Mouse (Mus musculus): ENCODE data around the gene Slc16a2. TPM values are rescaled to one million over a fixed set of nuclear protein-coding genes. Genes with fewer than 3 reads are reported as not detected.

The Slc16a2 gene
- polyA plus RNA-seq, 1 experiment from 2014 or later = 22.7 TPM

DNA sequence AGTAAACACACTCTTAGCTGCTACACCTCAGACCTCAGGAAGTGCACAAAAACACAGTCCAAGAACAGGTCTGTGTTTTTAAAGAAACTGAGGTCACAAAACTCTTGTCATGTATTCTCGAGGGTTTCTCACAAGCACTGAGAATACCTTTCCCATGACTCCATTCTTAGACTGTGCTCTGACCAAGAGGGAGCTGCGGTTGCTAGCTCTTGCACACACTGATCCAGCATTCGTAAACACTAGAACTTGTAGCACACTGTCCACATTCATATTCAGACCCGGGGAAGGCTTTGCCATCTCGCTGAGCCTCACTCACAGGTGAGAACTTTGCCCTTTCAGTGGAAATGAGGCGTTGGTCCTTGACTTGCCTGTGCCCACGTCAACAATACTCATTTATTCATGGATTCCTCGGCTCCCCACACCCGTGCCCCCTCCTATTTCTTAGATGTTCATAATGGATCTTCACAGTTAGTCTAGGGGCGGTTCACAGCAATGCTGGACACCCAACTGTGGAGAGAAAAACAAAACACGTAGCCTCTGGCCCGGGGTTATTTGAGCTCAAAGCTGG, 102.1 kb downstream of the Slc16a2 start:
- no peak overlapping the region for H3K27ac ChIP-seq (replicated peaks; ENCODE audit: low read depth, low read length)
- H3K4me3 ChIP-seq (ENCODE audit: low read depth, low read length) = no peak overlapping the region
- H3K4me2 ChIP-seq (ENCODE audit: low read depth, severe bottlenecking) = no peak overlapping the region; the same call in 1 of the 2 replicates
- no peak overlapping the region for H3K9ac ChIP-seq (ENCODE audit: low read length)
- H3K27me3 ChIP-seq (ENCODE audit: control insufficient read depth, insufficient read depth, low read length) = 0 out of 2 replicates have a peak, but pooled peaks cover 5% of the 10 kb centered on the region
- no peaks in the 10 kb centered on the region for H3K36me3 ChIP-seq (ENCODE audit: control insufficient read depth, insufficient read depth, low read length)
- H3K4me1 ChIP-seq (ENCODE audit: control insufficient read depth, insufficient read depth, low read length) = no peaks in the 10 kb centered on the region; the same call in 1 of the 2 replicates
- DNase-seq (ENCODE audit: low spot score) = no peak
- 51% methylated on average over 12 of the region's 12 CpGs for WGBS
- H3K9me3 ChIP-seq (ENCODE audit: control insufficient read depth, low read length) = no peaks in the 10 kb centered on the region
- ATAC-seq (ENCODE audit: insufficient number of reproducible peaks, low FRiP score, low TSS enrichment, low read depth) = no peak

DNA sequence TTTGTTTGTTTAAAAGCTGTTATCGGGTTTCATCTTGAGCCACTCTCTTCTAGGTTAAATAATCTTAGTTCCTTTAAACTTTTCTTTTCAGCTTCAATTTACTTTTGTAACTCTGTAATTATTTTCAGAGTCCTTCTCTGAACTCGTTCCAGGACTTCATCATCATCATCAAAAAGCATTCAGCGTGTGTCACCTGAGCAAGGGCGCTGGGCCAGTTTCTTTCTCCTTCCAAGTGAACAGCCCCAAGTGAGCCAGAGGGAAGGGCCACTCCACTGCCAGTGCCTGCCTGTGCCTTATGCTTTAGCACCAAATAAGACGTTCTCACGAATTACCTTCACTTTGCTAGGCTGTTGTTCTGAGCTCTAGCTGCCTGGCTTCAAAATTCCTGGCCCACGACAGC, 108.9 kb downstream of the Slc16a2 start:
- 69% methylated on average over 7 of the region's 7 CpGs for WGBS
- ATAC-seq (ENCODE audit: insufficient number of reproducible peaks, low FRiP score, low TSS enrichment, low read depth) = no peak

DNA sequence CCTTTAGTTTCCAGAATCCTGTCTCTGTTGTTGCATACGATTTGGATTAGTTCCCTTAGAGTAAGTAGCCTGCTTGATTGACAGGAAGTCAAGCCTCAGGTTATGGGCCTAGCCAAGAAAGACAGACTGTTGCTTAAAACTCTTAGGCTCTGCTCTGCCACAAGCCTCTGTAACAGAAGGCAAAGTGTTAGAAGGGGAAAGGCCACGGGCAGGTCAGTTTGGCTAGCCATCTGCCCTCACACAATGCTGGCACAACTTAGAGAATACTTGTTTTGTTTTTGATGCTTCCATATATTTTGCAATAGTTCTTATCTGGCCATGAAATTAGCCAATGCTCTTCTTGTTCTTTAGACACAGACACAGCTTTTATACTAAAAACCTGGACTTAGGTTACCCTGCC, 112.1 kb downstream of the Slc16a2 start:
- Histone ChIP-seq H3K36me3 (ENCODE audit: control insufficient read depth, insufficient read depth, low read length) (no peaks in the 10 kb centered on the region), H3K9ac (ENCODE audit: low read length) (no peak overlapping the region), H3K9me3 (ENCODE audit: control insufficient read depth, low read length) (no peaks in the 10 kb centered on the region), H3K27me3 (ENCODE audit: control insufficient read depth, insufficient read depth, low read length) (peaks cover 28% of the 10 kb centered on the region; the same call in 1 of the 2 replicates), H3K27ac (replicated peaks; ENCODE audit: low read depth, low read length) (no peak overlapping the region), H3K4me1 (ENCODE audit: control insufficient read depth, insufficient read depth, low read length) (0 out of 2 replicates have a peak, but pooled peaks cover 5% of the 10 kb centered on the region), H3K4me2 (ENCODE audit: low read depth, severe bottlenecking) (no peak overlapping the region), H3K4me3 (ENCODE audit: low read depth, low read length) (no peak overlapping the region)
- 58% methylated on average over 2 of the region's 2 CpGs for WGBS
- DNase-seq (ENCODE audit: low spot score) = no peak
- ATAC-seq (ENCODE audit: insufficient number of reproducible peaks, low FRiP score, low TSS enrichment, low read depth) = no peak

More for the DNA sequence above, 108.9 kb downstream of the Slc16a2 start:
- H3K4me3 ChIP-seq (ENCODE audit: low read depth, low read length) = no peak overlapping the region
- H3K36me3 ChIP-seq (ENCODE audit: control insufficient read depth, insufficient read depth, low read length) = no peaks in the 10 kb centered on the region
- DNase-seq (ENCODE audit: low spot score) = no peak
- H3K27me3 ChIP-seq (ENCODE audit: control insufficient read depth, insufficient read depth, low read length) = peaks cover 18% of the 10 kb centered on the region; the same call in 1 of the 2 replicates
- no peak overlapping the region for H3K4me2 ChIP-seq (ENCODE audit: low read depth, severe bottlenecking)
- H3K27ac ChIP-seq (replicated peaks; ENCODE audit: low read depth, low read length) = no peak overlapping the region
- H3K9me3 ChIP-seq (ENCODE audit: control insufficient read depth, low read length) = no peaks in the 10 kb centered on the region
- H3K9ac ChIP-seq (ENCODE audit: low read length) = no peak overlapping the region
- H3K4me1 ChIP-seq (ENCODE audit: control insufficient read depth, insufficient read depth, low read length) = 0 out of 2 replicates have a peak, but pooled peaks cover 5% of the 10 kb centered on the region

DNA sequence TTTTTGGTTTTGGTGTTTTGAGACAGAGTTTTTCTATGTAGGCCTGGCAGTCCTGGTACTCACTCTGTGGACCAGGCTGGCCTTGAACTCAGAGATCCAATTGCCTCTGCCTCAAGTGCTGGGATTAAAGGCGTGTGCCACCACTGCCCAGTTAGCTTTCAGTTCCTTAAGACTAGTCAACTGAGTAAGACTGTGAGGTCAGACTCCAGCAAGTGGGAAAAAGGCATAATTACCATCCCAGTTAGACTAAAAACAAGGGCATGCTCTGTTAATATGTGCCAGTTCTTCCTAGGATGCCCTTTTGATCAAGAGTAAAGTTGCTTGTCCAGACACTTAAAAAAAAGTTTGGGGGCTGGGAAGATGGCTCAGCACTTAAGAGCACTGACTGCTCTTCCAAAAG, 113.2 kb downstream of the Slc16a2 start:
- ATAC-seq (ENCODE audit: insufficient number of reproducible peaks, low FRiP score, low TSS enrichment, low read depth) = no peak
- H3K27ac ChIP-seq (replicated peaks; ENCODE audit: low read depth, low read length) = no peak overlapping the region
- H3K4me2 ChIP-seq (ENCODE audit: low read depth, severe bottlenecking) = no peak overlapping the region
- peaks cover 33% of the 10 kb centered on the region; the same call in 1 of the 2 replicates for H3K27me3 ChIP-seq (ENCODE audit: control insufficient read depth, insufficient read depth, low read length)
- no peak overlapping the region for H3K4me3 ChIP-seq (ENCODE audit: low read depth, low read length)
- no peak overlapping the region for H3K9ac ChIP-seq (ENCODE audit: low read length)
- H3K9me3 ChIP-seq (ENCODE audit: control insufficient read depth, low read length) = no peaks in the 10 kb centered on the region
- no peak for DNase-seq (ENCODE audit: low spot score)
- WGBS = 67% methylated on average over 1 of the region's 1 CpGs
- 0 out of 2 replicates have a peak, but pooled peaks cover 5% of the 10 kb centered on the region for H3K4me1 ChIP-seq (ENCODE audit: control insufficient read depth, insufficient read depth, low read length)
- H3K36me3 ChIP-seq (ENCODE audit: control insufficient read depth, insufficient read depth, low read length) = no peaks in the 10 kb centered on the region

DNA sequence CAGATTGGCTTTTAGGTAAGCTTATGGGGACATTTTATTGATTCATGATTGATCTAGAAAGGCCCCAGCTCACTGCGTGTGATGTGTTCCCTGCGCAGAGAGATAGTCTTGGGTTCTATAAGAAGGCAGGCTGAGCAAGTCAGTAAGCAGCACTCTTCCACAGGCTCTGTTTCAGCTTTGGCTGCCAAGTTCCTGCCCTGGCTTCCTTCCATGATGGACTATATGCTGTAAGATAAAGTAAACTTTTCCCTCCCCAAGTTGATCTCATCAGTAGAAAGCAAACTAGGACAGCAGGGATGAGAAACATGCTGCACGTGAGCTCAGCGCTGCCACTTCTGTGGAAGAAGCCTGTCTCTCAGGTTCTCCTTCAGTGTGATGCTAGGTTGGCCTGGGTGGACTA, 117.2 kb downstream of the Slc16a2 start:
- Histone ChIP-seq H3K4me2 (ENCODE audit: low read depth, severe bottlenecking) (no peak overlapping the region), H3K27ac (replicated peaks; ENCODE audit: low read depth, low read length) (no peak overlapping the region), H3K4me1 (ENCODE audit: control insufficient read depth, insufficient read depth, low read length) (no peaks in the 10 kb centered on the region), H3K4me3 (ENCODE audit: low read depth, low read length) (no peak overlapping the region), H3K9me3 (ENCODE audit: control insufficient read depth, low read length) (no peaks in the 10 kb centered on the region), H3K27me3 (ENCODE audit: control insufficient read depth, insufficient read depth, low read length) (peaks cover 30% of the 10 kb centered on the region), H3K36me3 (ENCODE audit: control insufficient read depth, insufficient read depth, low read length) (no peaks in the 10 kb centered on the region), H3K9ac (ENCODE audit: low read length) (no peak overlapping the region)
- whole genome bisulfite sequencing = 97% methylated on average over 4 of the region's 4 CpGs
- DNase-seq (ENCODE audit: low spot score) (no peak), ATAC-seq (ENCODE audit: insufficient number of reproducible peaks, low FRiP score, low TSS enrichment, low read depth) (no peak)

DNA sequence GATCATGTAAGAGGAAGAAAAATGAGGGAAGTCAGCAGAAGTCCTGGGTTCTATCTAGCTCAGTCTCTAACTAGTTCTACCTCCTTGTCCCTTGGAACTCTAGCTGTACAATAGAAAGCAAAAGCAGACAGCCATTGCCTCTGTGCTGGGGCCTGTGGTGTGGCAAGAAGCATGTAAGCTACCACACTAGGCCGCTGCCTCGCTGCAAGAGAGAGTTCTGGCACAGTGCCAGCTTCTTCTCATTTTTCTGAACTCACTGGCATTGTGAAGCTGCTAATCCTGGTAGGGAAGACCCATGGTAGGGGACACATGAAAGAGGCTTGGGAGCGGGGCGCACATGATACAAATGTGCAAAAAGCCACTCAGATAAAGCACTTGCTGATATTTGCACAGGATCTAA, 117.8 kb downstream of the Slc16a2 start:
- Histone ChIP-seq H3K9me3 (ENCODE audit: control insufficient read depth, low read length) (no peaks in the 10 kb centered on the region), H3K4me1 (ENCODE audit: control insufficient read depth, insufficient read depth, low read length) (no peaks in the 10 kb centered on the region), H3K27me3 (ENCODE audit: control insufficient read depth, insufficient read depth, low read length) (peaks cover 34% of the 10 kb centered on the region), H3K4me3 (ENCODE audit: low read depth, low read length) (no peak overlapping the region), H3K4me2 (ENCODE audit: low read depth, severe bottlenecking) (no peak overlapping the region), H3K27ac (replicated peaks; ENCODE audit: low read depth, low read length) (no peak overlapping the region), H3K9ac (ENCODE audit: low read length) (no peak overlapping the region), H3K36me3 (ENCODE audit: control insufficient read depth, insufficient read depth, low read length) (no peaks in the 10 kb centered on the region)
- DNase-seq (ENCODE audit: low spot score) (no peak), ATAC-seq (ENCODE audit: insufficient number of reproducible peaks, low FRiP score, low TSS enrichment, low read depth) (no peak)
- WGBS = 81% methylated on average over 4 of the region's 4 CpGs

DNA sequence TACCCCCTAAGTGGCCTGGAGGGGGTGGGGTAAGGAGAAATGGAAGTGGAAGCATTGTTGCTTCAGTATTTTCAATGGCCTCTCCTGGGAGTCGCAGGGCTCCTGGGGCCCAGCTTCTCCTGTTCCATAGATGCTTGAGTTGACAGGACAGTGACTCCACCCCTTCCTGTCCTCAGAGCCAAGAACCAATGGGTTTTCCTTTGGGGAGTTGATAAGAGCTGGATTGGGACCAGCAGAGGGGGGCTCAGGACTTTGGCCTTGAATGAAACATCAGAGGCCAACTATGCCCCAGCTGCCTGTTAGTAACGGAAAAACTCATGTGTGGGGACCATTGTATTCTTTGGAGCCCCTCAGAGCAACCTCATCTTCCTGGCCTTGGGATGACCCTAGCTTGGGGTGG, 124.0 kb downstream of the Slc16a2 start:
- Histone ChIP-seq H3K27ac (replicated peaks; ENCODE audit: low read depth, low read length) (no peak overlapping the region), H3K4me3 (ENCODE audit: low read depth, low read length) (no peak overlapping the region), H3K27me3 (ENCODE audit: control insufficient read depth, insufficient read depth, low read length) (peaks cover 51% of the 10 kb centered on the region), H3K36me3 (ENCODE audit: control insufficient read depth, insufficient read depth, low read length) (no peaks in the 10 kb centered on the region), H3K9me3 (ENCODE audit: control insufficient read depth, low read length) (no peaks in the 10 kb centered on the region), H3K4me1 (ENCODE audit: control insufficient read depth, insufficient read depth, low read length) (no peaks in the 10 kb centered on the region), H3K4me2 (ENCODE audit: low read depth, severe bottlenecking) (no peak overlapping the region), H3K9ac (ENCODE audit: low read length) (no peak overlapping the region)
- WGBS = 83% methylated on average over 2 of the region's 2 CpGs
- ATAC-seq (ENCODE audit: insufficient number of reproducible peaks, low FRiP score, low TSS enrichment, low read depth) = no peak
- no peak for DNase-seq (ENCODE audit: low spot score)

DNA sequence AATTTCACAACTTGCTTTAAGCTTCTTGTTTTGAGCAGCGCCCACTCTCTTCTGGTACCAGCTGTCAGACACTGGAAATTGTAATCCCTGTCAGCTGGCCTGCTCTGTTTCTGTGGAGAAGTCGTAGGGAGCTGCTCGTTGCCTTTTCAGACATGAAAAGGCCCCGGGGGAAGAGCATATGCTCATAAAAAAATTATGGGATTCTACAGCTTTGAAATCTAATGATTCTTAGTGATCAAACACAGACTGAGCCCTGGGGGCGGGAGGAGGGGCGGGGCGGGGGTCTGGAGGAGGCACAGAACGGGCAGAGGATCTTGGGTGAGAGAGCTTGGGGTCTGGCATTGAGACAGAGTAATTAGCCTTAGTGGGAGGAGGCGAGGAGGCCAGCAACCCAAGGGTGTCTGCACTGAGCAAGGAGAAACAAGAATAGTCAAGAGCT, 125.7 kb downstream of the Slc16a2 start:
- H3K9me3 ChIP-seq (ENCODE audit: control insufficient read depth, low read length) = no peaks in the 10 kb centered on the region
- H3K4me1 ChIP-seq (ENCODE audit: control insufficient read depth, insufficient read depth, low read length) = no peaks in the 10 kb centered on the region
- DNase-seq (ENCODE audit: low spot score) = peak; percentile 42
- peak; percentile 34; the same call in 1 of the 2 replicates for ATAC-seq (ENCODE audit: insufficient number of reproducible peaks, low FRiP score, low TSS enrichment, low read depth)
- H3K36me3 ChIP-seq (ENCODE audit: control insufficient read depth, insufficient read depth, low read length) = no peaks in the 10 kb centered on the region
- H3K27me3 ChIP-seq (ENCODE audit: control insufficient read depth, insufficient read depth, low read length) = peaks cover 47% of the 10 kb centered on the region
- 10% methylated on average over 9 of the region's 9 CpGs for WGBS
- peak overlapping the region; percentile 22; the same call in 1 of the 2 replicates for H3K4me2 ChIP-seq (ENCODE audit: low read depth, severe bottlenecking)
- 0 out of 2 replicates have a peak overlapping the region, but pooled peaks have one; percentile 14 for H3K27ac ChIP-seq (replicated peaks; ENCODE audit: low read depth, low read length)
- H3K4me3 ChIP-seq (ENCODE audit: low read depth, low read length) = no peak overlapping the region; the same call in 1 of the 2 replicates
- no peak overlapping the region for H3K9ac ChIP-seq (ENCODE audit: low read length)

Data from limb, embryonic 11.5 days (tissue).